Mouse (Mus musculus) cerebellum, postnatal 25 days (tissue): Measurements from ENCODE around the gene Scaf1.

Experiments used
- DNase-seq, 2 experiments: peaks; one replicate each; pipeline ENCODE4 v3.0.0; 2021; ENCODE audit warnings: mixed read lengths in 2 of 2

Gene Scaf1

DNA sequence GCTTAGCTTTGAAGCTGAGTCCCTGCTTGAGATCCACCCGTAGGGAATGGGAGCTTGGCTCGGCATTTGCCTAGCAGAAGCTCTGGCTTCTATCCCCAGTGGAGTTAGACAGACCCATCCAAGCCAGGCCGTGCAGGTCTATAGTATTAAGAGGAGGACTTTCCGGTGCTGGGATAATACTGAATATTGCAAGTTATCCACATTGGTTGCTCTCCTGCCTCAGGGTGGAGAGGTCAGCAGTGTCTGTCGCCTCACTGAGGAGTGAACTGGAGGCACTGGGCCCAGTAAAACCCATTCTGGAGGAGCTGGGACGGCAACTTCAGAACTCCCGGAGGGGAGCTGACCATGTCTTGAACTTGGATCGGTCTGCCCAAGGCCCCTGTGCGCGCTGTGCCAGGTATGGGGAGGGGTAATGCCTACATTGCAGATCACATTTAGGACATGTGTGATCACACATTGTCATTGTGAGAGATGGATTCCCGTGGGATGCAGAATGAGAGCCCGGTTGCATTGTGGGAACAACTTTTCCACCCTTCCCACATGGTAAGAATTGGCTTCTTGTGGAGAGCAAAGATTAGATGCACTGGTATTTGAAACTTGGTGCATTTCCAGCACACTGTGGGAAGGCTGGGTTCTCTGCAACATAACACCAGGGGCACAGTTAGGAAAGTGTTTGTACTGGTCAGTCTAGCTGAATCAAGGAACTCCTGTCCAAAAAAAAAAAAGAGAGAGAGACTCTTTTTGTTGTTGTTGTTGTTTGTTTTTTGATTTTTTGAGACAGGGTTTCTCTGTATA is 61.9 kb downstream of the Scaf1 start:
- DNase-seq = no peak

DNA sequence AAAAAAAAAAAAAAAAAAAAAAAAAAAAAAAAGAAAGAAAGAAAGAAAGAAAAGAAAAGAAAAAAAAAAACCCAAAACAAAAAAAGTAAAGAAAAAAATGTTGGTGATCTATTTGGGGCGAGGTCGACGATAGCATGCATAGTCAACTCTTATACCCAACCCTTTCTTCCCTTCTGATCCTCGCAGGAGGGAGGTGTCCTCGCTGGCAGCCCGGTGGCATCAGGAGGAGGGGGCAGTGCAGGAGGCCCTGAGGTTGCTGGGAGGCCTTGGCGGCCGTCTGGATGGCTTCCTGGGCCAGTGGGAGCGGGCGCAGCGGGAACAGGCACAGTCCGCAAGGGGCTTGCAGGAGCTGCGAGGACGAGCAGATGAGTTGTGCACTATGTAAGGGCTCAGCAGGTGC is 62.6 kb downstream of the Scaf1 start:
- DNase-seq = peak in 1 of 2 experiments; percentile 17
